Mouse (Mus musculus) adrenal gland, adult 8-10 months (tissue): ENCODE results near the gene Micall1. TPM values are rescaled to one million over a fixed set of nuclear protein-coding genes. Genes with fewer than 3 reads are reported as not detected.

Experiments used
- DNase-seq: peaks from one replicate; pipeline ENCODE4 v3.0.0; 2022
- total RNA-seq, 4 experiments: library from RNA; stranded (reverse); gene quantifications; 2 replicates each; pipeline ENCODE4 v1.2.4; 2022

The Micall1 gene
- total RNA-seq, 4 experiments from 2014 or later, result 40.6 to 88.2 (median 55.8) TPM

GRCm38 (mm10) chr15:79097611-79098025 lies 11.1 kb upstream of the Micall1 start:
- peak; percentile 68 for DNase-seq

DNA sequence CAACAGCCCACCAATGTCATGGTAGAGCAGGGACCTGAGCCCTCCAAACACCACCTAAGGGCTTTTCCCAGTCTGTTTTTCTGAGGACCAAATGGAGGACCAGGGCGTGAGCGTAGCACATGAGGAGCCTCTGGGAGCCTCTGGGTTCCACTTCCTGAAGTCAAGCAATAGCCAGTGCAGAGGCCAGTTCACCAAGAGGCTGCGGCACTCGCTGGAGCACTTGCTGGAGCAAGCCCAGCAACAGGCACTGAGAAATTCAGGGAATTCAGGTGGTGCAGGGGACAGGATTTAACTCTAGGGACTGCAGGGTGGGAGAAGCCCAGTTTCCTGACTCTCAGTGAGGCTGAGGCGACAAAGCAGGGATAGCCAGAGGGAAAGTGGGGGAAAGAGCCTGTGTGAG lies 10.5 kb upstream of the Micall1 start:
- no peak for DNase-seq

DNA sequence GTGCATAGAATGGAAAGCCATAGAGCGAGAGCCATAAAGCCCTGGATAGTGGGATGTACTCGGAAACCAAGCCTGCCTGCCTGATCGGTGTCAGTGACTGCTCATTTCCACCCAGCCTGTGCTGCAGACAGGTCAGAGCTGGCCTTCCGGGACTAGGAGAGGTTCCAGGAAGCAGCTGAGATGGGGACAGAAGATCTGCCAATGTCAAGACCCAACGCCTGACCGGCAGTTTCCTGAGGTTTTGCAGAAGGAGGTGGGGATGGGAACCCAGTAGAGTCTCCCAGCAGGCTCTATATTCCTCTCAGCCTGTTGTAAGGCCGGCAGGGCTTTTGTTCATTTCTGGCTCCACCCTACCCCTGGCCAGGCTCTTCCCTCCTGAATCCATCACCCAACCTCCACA lies 9.8 kb upstream of the Micall1 start:
- no peak for DNase-seq

DNA sequence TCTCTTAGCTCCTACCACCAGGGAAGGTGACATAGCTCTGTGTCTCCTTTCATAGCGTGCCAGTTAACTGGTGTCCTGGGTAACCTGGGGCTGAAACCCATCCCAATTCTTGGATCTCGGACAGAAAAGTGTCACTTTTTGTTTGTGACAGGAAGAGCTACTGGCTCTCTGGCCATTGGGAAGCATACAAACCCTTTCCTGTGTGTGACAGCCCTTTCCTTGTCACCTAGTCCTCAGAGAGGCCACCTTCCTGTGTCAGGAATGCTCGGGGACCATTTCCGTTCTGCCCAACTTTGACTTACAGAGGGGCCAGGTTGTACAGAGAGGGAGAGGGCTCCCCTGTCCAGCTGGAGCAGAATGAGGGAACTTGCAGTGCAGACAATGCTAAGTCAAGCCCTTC lies 9.2 kb upstream of the Micall1 start:
- DNase-seq, result no peak

DNA sequence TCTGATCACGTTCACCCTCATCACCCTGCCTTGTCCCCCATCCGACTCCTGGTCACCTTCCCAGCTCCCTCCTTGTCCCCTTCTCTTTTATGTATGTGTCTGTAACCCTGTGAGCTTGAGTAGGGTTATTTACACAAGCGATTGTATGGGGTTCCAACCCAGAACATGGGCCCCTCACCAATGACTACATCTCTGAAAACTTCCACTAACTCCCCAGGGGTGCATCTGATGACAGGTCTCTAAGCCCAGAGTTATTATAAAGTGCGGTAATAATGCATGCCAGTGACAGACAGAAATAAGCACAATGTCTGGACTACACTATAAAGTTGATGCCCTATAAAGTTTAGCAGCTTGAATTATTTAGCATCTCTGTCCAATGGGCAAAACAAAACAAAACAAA lies 8.3 kb upstream of the Micall1 start:
- no peak for DNase-seq

- no peak for DNase-seq
These were observed 7.2 kb upstream of the Micall1 start for GRCm38 (mm10) chr15:79101531-79101930.

DNA sequence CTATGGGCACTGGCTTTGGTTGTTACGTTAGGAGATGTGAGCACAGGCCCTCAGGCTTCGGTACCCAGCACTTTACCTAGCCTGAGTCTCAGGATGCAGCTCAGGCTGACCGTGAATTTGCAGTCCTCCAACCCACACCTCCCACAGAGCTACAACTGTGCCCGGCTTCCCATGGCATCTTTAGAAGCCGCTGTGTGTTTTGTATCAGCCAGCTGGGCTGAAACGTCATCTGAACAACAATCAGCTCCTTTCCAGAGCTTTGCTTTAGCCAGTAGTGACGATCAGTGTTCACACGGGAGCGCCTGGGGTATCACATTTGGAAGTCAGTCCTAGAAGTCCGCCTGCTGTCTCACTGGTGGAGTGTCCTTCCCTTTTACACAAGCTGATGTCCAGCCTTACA lies 5.4 kb upstream of the Micall1 start:
- no peak for DNase-seq

DNA sequence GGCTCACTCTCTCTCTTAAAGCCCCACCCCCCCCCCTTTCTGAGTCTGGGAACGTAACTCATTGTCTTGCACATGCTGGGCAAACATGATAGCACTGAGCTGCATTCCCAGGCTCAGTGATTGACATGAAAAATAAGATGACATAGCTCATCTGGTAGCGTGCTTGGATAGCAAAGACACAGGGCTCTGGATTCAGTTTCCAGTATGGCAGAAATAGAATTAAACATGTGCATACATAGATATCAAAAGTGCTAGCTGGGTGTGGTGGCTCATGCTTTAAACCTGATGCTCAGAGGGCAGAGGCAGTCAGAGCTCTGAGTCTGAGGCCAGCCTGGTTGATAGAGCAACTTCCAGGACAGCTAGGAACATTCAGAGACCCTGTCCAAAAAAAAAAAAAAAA lies 2.9 kb upstream of the Micall1 start:
- DNase-seq, result no peak

DNA sequence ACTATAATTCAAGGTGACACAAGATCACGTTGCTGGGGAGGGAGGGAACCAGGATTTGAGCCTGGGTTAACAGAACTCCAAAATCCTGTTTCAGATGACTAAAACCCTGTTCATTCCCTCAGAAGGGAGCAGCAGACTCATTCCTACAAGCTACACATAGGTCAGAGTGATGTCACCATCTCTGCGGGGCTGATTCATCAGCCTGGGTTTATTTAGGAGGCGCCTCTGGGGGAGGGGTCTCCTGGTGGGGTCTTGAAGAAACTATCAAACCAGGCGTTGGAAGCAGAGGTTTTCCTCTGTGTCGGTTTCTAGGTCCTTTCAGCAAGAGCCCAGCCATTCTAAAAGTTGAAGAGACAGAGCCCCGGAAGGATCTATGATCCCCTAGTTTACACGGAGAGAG lies 732 bp upstream of the Micall1 start:
- no peak for DNase-seq

GRCm38 (mm10) chr15:79109321-79109934 lies 730 bp downstream of the Micall1 start:
- DNase-seq, result no peak

- no peak for DNase-seq
These were observed 1.3 kb downstream of the Micall1 start for GRCm38 (mm10) chr15:79110031-79110430.

GRCm38 (mm10) chr15:79110528-79110927 lies 1.8 kb downstream of the Micall1 start:
- no peak for DNase-seq

GRCm38 (mm10) chr15:79111774-79112173 lies 3.1 kb downstream of the Micall1 start:
- no peak for DNase-seq

GRCm38 (mm10) chr15:79115276-79115675 lies 6.6 kb downstream of the Micall1 start:
- DNase-seq, result no peak

DNA sequence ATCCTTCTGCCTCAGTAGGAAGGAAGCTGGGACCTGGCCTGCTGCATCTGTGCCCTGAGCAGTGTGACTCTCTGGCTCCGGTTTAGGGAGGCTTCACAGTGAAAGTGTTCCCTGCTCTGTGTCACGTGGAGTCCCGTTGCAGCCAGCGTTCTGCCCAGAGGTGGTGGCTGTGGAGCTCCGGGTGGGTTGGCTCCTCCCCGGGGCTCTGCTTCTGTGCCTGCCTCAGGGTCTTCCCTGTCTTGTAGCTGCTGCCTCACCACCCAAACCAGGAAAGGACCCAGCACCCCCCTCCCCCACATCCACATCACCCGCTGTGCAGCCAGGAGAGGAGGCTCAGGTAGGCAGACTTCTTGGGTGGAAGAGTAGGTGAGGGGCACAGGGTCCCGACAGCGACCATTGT lies 10.8 kb downstream of the Micall1 start:
- DNase-seq, result no peak

DNA sequence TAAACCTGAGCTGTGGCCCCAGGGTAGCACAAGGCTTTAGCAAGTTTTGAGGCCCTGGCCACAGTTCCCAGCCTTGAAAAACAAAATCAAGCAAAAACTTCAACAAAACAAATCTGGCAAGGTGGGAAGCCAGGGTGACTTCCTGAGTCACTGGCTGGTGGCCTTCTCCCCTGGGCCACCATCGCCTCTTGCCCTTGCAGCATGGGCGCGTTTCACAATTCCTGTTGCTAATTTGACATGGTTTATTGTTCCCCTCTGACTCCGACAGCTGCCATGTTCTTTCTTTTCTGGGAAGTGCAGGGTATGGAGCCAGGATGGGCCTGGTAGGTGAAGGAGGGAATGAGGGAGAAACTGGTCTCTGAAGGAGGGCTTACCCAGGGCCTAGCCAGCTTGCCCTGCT lies 13.4 kb downstream of the Micall1 start:
- DNase-seq, result peak; percentile 64

- no peak for DNase-seq
These were observed 13.8 kb downstream of the Micall1 start for GRCm38 (mm10) chr15:79122546-79122945.

DNA sequence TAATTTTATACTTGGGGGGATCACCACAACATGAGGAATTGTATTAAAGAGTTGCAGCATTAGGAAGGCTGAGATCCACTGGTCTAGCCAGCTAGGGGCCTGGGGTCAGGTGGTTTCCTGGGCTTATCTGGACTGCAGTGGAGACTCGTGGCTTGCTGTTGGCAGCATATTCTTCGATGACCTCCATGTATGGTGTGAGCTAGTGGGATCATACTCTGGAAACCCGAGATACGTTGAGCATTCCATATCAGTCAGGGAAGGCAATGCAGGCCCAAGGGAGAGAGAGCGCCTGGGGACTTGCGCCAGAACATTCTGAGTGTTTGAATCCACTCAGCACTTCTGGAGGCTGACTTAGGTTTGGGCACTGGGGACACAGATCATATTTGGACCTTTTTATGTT lies 15.1 kb downstream of the Micall1 start:
- DNase-seq, result no peak

- DNase-seq, result no peak
These were observed 15.7 kb downstream of the Micall1 start for GRCm38 (mm10) chr15:79124331-79124875.

DNA sequence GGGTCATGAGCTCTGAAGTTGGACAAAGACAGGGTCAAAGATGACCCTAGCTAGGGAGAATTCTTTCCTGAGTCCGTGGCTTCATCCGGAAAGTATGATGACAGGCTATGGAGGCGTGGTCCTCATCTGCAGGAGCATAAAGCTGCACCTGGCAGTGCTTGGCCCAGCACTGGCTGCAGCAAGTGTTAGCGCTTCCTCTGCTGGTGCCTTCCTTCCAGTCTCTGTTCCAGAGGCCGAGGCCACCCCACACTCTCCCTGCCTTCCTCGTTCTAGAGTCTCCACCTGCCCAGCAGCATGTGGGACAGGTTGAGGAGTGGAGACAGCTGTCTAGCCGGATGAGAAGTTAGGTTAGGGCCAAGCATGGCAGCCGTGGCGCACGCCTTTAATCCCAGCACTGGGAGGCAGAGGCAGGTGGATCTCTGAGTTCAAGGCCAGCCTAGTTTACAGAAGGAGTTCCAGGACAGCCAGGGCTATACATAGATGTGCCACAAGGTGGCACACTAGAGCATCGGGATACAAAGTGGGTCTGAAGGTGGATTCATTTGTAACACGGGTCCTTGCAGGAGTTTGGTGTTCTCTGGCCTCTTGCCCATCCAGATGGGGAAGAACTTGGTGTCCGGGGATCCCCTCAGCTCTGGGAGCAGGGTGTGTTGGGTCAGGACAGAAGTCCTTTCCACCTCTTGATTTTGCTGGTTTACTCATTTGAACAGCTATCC lies 17.7 kb downstream of the Micall1 start:
- no peak for DNase-seq

- DNase-seq, result no peak
These were observed 18.4 kb downstream of the Micall1 start for GRCm38 (mm10) chr15:79127101-79127500.

GRCm38 (mm10) chr15:79128208-79128607 lies 19.5 kb downstream of the Micall1 start:
- DNase-seq, result no peak

GRCm38 (mm10) chr15:79129311-79129710 lies 20.6 kb downstream of the Micall1 start:
- no peak for DNase-seq

DNA sequence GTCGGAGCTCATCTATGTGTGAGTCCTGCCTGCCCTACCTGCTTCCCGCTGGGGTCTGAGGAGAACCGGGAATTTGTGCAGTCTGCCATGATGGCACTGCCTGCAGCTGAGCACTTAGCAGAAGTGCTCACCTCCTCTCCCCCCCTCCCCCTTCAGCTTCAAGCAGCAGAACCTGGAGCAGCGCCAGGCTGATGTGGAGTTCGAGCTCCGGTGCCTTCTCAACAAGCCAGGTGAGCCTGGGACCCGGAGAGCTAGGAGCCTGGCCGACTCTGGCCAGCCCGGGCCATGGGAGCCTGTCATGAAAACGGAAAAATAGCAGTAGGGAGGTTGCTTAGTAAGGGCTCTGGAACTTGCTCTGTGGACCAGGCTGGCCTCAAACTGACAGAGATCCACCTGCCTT lies 22.1 kb downstream of the Micall1 start:
- DNase-seq, result no peak
